Mouse (Mus musculus): ENCODE measurements around the gene Ipo13. TPM values are rescaled to one million over a fixed set of nuclear protein-coding genes. Genes with fewer than 3 reads are reported as not detected.

The Ipo13 gene
- polyA plus RNA-seq, 1 experiment from 2014 or later, result 17.4 TPM

DNA sequence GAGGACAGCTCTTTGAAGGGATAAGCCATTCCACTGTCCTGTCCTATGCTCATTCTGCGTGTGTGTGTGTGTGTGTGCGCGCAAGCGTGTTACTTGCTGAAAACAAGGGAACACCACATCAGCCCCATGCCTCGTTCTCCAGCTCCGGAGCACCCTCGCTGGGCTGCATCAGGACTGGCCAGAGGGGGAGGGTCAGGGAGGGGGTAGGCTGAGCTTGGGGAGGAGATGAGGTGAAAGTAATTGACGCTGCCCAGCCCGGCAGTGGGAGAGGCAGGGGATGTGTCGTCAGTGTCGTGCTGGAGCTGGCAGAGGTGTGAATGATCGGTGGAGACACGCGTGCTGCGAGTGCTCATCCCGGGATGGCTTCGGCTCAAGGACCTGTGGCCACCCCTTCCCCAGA is 65.7 kb downstream of the Ipo13 start:
- H3K27ac ChIP-seq (ENCODE audit: low read length), result no peak overlapping the region
- peaks cover 79% of the 10 kb centered on the region for H3K36me3 ChIP-seq (ENCODE audit: control insufficient read depth, insufficient read depth)
- H3K4me2 ChIP-seq (ENCODE audit: low read depth, low read length), result no peak overlapping the region
- no peaks in the 10 kb centered on the region for H3K9me3 ChIP-seq (replicated peaks; ENCODE audit: control insufficient read depth, low read length)
- H3K4me3 ChIP-seq (ENCODE audit: low read depth, low read length), result no peak overlapping the region
- 67% methylated on average over 17 of the region's 17 CpGs for WGBS (ENCODE audit: insufficient replicate concordance)
- ATAC-seq (ENCODE audit: low read depth), result no peak
- H3K4me1 ChIP-seq (ENCODE audit: control insufficient read depth, low read depth, low read length), result no peaks in the 10 kb centered on the region; the same call in 1 of the 2 replicates
- H3K27me3 ChIP-seq (ENCODE audit: control insufficient read depth, insufficient read depth, low read depth, low read length), result no peaks in the 10 kb centered on the region
- no peak overlapping the region for H3K9ac ChIP-seq (ENCODE audit: low read depth, low read length)

DNA sequence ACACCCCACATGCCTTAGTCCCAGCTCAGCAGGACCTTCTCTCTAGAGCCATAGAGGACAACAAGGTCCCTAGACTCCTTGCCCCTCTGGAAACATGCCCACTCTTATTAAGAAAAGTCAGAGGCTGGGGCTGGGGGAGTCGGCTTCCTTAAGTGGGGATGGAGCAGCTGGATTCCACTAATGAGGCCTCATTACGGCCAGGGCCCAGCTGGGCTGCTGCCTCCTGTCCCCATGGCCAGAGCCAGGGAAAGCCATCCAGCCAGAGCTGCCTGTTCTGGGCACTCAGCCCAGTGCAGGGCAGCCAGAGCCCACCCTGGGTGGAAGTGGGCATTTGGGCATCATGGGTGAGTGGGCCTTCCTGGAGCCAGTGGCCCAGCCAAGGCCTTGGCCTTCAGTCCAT is 67.8 kb downstream of the Ipo13 start:
- no peak overlapping the region for H3K27ac ChIP-seq (ENCODE audit: low read length)
- WGBS (ENCODE audit: insufficient replicate concordance), result 82% methylated on average over 2 of the region's 2 CpGs
- no peaks in the 10 kb centered on the region for H3K27me3 ChIP-seq (ENCODE audit: control insufficient read depth, insufficient read depth, low read depth, low read length)
- peaks cover 87% of the 10 kb centered on the region for H3K36me3 ChIP-seq (ENCODE audit: control insufficient read depth, insufficient read depth)
- H3K9ac ChIP-seq (ENCODE audit: low read depth, low read length), result no peak overlapping the region
- no peak overlapping the region for H3K4me3 ChIP-seq (ENCODE audit: low read depth, low read length)
- no peaks in the 10 kb centered on the region; the same call in 1 of the 2 replicates for H3K4me1 ChIP-seq (ENCODE audit: control insufficient read depth, low read depth, low read length)
- ATAC-seq (ENCODE audit: low read depth), result no peak
- H3K9me3 ChIP-seq (replicated peaks; ENCODE audit: control insufficient read depth, low read length), result no peaks in the 10 kb centered on the region
- no peak overlapping the region for H3K4me2 ChIP-seq (ENCODE audit: low read depth, low read length)

GRCm38 (mm10) chr4:117846261-117846660 is 68.5 kb downstream of the Ipo13 start:
- H3K36me3 ChIP-seq (ENCODE audit: control insufficient read depth, insufficient read depth), result peaks cover 83% of the 10 kb centered on the region
- H3K4me1 ChIP-seq (ENCODE audit: control insufficient read depth, low read depth, low read length), result no peaks in the 10 kb centered on the region; the same call in 1 of the 2 replicates
- H3K27ac ChIP-seq (ENCODE audit: low read length), result no peak overlapping the region
- no peak overlapping the region for H3K4me3 ChIP-seq (ENCODE audit: low read depth, low read length)
- H3K27me3 ChIP-seq (ENCODE audit: control insufficient read depth, insufficient read depth, low read depth, low read length), result no peaks in the 10 kb centered on the region
- H3K4me2 ChIP-seq (ENCODE audit: low read depth, low read length), result no peak overlapping the region
- no peaks in the 10 kb centered on the region for H3K9me3 ChIP-seq (replicated peaks; ENCODE audit: control insufficient read depth, low read length)
- no peak for ATAC-seq (ENCODE audit: low read depth)
- H3K9ac ChIP-seq (ENCODE audit: low read depth, low read length), result no peak overlapping the region
- 95% methylated on average over 4 of the region's 4 CpGs for WGBS (ENCODE audit: insufficient replicate concordance)

GRCm38 (mm10) chr4:117845316-117845715 is 69.5 kb downstream of the Ipo13 start:
- Histone ChIP-seq H3K36me3 (ENCODE audit: control insufficient read depth, insufficient read depth) (peaks cover 83% of the 10 kb centered on the region), H3K9ac (ENCODE audit: low read depth, low read length) (no peak overlapping the region), H3K4me1 (ENCODE audit: control insufficient read depth, low read depth, low read length) (peaks cover 1% of the 10 kb centered on the region; the same call in 1 of the 2 replicates), H3K4me3 (ENCODE audit: low read depth, low read length) (no peak overlapping the region), H3K9me3 (replicated peaks; ENCODE audit: control insufficient read depth, low read length) (no peaks in the 10 kb centered on the region), H3K4me2 (ENCODE audit: low read depth, low read length) (no peak overlapping the region), H3K27ac (ENCODE audit: low read length) (no peak overlapping the region), H3K27me3 (ENCODE audit: control insufficient read depth, insufficient read depth, low read depth, low read length) (no peaks in the 10 kb centered on the region)
- WGBS (ENCODE audit: insufficient replicate concordance), result 84% methylated on average over 11 of the region's 11 CpGs
- no peak for ATAC-seq (ENCODE audit: low read depth)

Other genes with a start within 250 kb of the Ipo13 start
- 15.8 and 17.1 TPM in 2 replicates for gene Dmap1, start 232.7 kb downstream of the Ipo13 start, polyA plus RNA-seq (2015; fragmentation: Nextera tagmentation; extraction: Ambion mirVana)
- gene Gm12845, start 190.6 kb downstream of the Ipo13 start, polyA plus RNA-seq (2015; fragmentation: Nextera tagmentation; extraction: Ambion mirVana), result not detected in 2 replicates
- gene Klf17, start 149.4 kb downstream of the Ipo13 start, polyA plus RNA-seq (2015; fragmentation: Nextera tagmentation; extraction: Ambion mirVana), result 0.05 TPM in 1 of 2 replicates, not detected in the other
- gene Slc6a9, start 80.5 kb downstream of the Ipo13 start, polyA plus RNA-seq (2015; fragmentation: Nextera tagmentation; extraction: Ambion mirVana), result 46.7 and 53.7 TPM in 2 replicates
- 0.88 and 1.1 TPM in 2 replicates for gene Ccdc24, start 42.4 kb downstream of the Ipo13 start, polyA plus RNA-seq (2015; fragmentation: Nextera tagmentation; extraction: Ambion mirVana)
- 0.76 and 1.3 TPM in 2 replicates for gene B4galt2, start 31.5 kb downstream of the Ipo13 start, polyA plus RNA-seq (2015; fragmentation: Nextera tagmentation; extraction: Ambion mirVana)
- gene Atp6v0b, start 27.7 kb downstream of the Ipo13 start, polyA plus RNA-seq (2015; fragmentation: Nextera tagmentation; extraction: Ambion mirVana), result 160 and 165 TPM in 2 replicates
- gene Dph2, start 23.0 kb downstream of the Ipo13 start, polyA plus RNA-seq (2015; fragmentation: Nextera tagmentation; extraction: Ambion mirVana), result 5.1 and 5.8 TPM in 2 replicates
- 2.2 and 2.3 TPM in 2 replicates for gene Artn, start 14.8 kb upstream of the Ipo13 start, polyA plus RNA-seq (2015; fragmentation: Nextera tagmentation; extraction: Ambion mirVana)
- 2.2 and 2.5 TPM in 2 replicates for gene St3gal3, start 219.9 kb upstream of the Ipo13 start, polyA plus RNA-seq (2015; fragmentation: Nextera tagmentation; extraction: Ambion mirVana)

All from liver, embryonic 16.5 days (tissue).